Mouse (Mus musculus): Measurements from ENCODE around the gene Celf5. TPM values are rescaled to one million over a fixed set of nuclear protein-coding genes. Genes with fewer than 3 reads are reported as not detected.

Celf5 gene
- total RNA-seq, 2 experiments from 2014 or later = 280 to 299 TPM

GRCm38 (mm10) chr10:81410350-81410749, 72.2 kb downstream of the Celf5 start:
- intact Hi-C loops (cut with DNase I) = no loop called here
- DNase-seq (ENCODE audit: low spot score in 2 of 2) = no peak

GRCm38 (mm10) chr10:81409330-81409729, 73.2 kb downstream of the Celf5 start:
- intact Hi-C loops (cut with DNase I) = no loop called here
- DNase-seq (ENCODE audit: low spot score in 2 of 2) = no peak

Small RNAs within 50 kb of the gene (microRNA-seq; reads per million reads assigned to microRNA genes)
- 0 reads per million in 2 experiments for gene Gm25595
- 0 reads per million in 2 experiments for gene Mir1191b

Other genes starting within 250 kb of the Celf5 start
- 10 to 100 TPM; 66.1 to 66.7 TPM for gene Zfr2, start 249.6 kb downstream of the Celf5 start, total RNA-seq (2021)
- 100 to 1,000 TPM; 226 to 227 TPM for gene Matk, start 229.8 kb downstream of the Celf5 start, total RNA-seq (2021)
- gene Mrpl54, start 215.8 kb downstream of the Celf5 start, total RNA-seq (2021) = 10 to 100 TPM; 39.0 to 41.4 TPM
- 10 to 100 TPM; 34.8 to 35.8 TPM for gene Apba3, start 215.7 kb downstream of the Celf5 start, total RNA-seq (2021)
- under 1 TPM; 0.15 to 0.47 TPM for gene Tjp3, start 191.1 kb downstream of the Celf5 start, total RNA-seq (2021)
- gene Pip5k1c, start 189.7 kb downstream of the Celf5 start, total RNA-seq (2021) = 100 to 1,000 TPM; 391 to 396 TPM
- 10 to 100 TPM; 25.1 to 27.2 TPM for gene Cactin, start 161.6 kb downstream of the Celf5 start, total RNA-seq (2021)
- 1 to 10 TPM; 1.3 to 1.5 TPM for gene Tbxa2r, start 154.0 kb downstream of the Celf5 start, total RNA-seq (2021)
- under 1 TPM; 0.51 to 0.97 TPM for gene Gipc3, start 139.4 kb downstream of the Celf5 start, total RNA-seq (2021)
- gene Hmg20b, start 132.2 kb downstream of the Celf5 start, total RNA-seq (2021) = 10 to 100 TPM; 21.4 to 23.3 TPM
- 10 to 100 TPM; 37.8 to 38.9 TPM for gene Mfsd12, start 125.2 kb downstream of the Celf5 start, total RNA-seq (2021)
- gene 4930404N11Rik, start 116.9 kb downstream of the Celf5 start, total RNA-seq (2021) = 1 to 10 TPM in 1 of 2 experiments, under 1 TPM in 1; 0.93 to 1.3 TPM
- 10 to 100 TPM; 74.8 to 80.3 TPM for gene Fzr1, start 104.2 kb downstream of the Celf5 start, total RNA-seq (2021)
- gene Dohh, start 98.3 kb downstream of the Celf5 start, total RNA-seq (2021) = 10 to 100 TPM; 82.4 to 88.6 TPM
- gene Gm48551, start 98.2 kb downstream of the Celf5 start, total RNA-seq (2021) = 1 to 10 TPM; 2.4 to 3.2 TPM
- gene Gm48552, start 93.7 kb downstream of the Celf5 start, total RNA-seq (2021) = 1 to 10 TPM; 2.8 to 4.7 TPM
- gene Smim24, start 89.7 kb downstream of the Celf5 start, total RNA-seq (2021) = 1 to 10 TPM; 1.8 to 1.9 TPM
- gene Nfic, start 27.1 kb downstream of the Celf5 start, total RNA-seq (2021) = 10 to 100 TPM; 67.0 to 69.8 TPM
- gene Ncln, start 13.7 kb upstream of the Celf5 start, total RNA-seq (2021) = 100 to 1,000 TPM in 1 of 2 experiments, 10 to 100 TPM in 1; 80.2 to 104 TPM
- under 1 TPM; 0.33 to 0.44 TPM for gene S1pr4, start 17.4 kb upstream of the Celf5 start, total RNA-seq (2021)
- 1 to 10 TPM; 2.2 to 3.2 TPM for gene Gna15, start 41.5 kb upstream of the Celf5 start, total RNA-seq (2021)
- 100 to 1,000 TPM; 102 to 109 TPM for gene Gna11, start 62.5 kb upstream of the Celf5 start, total RNA-seq (2021)
- 100 to 1,000 TPM; 573 to 615 TPM for gene Aes, start 76.8 kb upstream of the Celf5 start, total RNA-seq (2021)
- gene Tle2, start 91.9 kb upstream of the Celf5 start, total RNA-seq (2021) = 10 to 100 TPM; 14.1 to 15.9 TPM
- 1 to 10 TPM; 1.3 to 2.7 TPM for gene Tle6, start 118.4 kb upstream of the Celf5 start, total RNA-seq (2021)
- 1 to 10 TPM; 1.9 to 2.2 TPM for gene BC025920, start 123.6 kb upstream of the Celf5 start, total RNA-seq (2021)
- gene Sirt6, start 145.1 kb upstream of the Celf5 start, total RNA-seq (2021) = 10 to 100 TPM; 23.6 to 25.1 TPM
- gene Ankrd24, start 145.8 kb upstream of the Celf5 start, total RNA-seq (2021) = 10 to 100 TPM; 31.9 to 34.5 TPM
- gene Gm10778, start 166.3 kb upstream of the Celf5 start, total RNA-seq (2021) = 1 to 10 TPM; 4.8 TPM
- gene Zfp433, start 222.1 kb upstream of the Celf5 start, total RNA-seq (2021) = 10 to 100 TPM; 10.1 to 11.3 TPM

Data from left cerebral cortex, postnatal 14 days (tissue).